Mouse (Mus musculus) midbrain, postnatal 0 days (tissue): ENCODE data around the gene Plac9b. TPM values are rescaled to one million over a fixed set of nuclear protein-coding genes. Genes with fewer than 3 reads are reported as not detected.
"Not testable (repeated sequence)": the region's sequence is repeated elsewhere in the genome, so short reads cannot be mapped to it uniquely, and the experiment has no call there.

Experiments
- ATAC-seq: fragments of 200-750 bp; cut with Nextera tagmentation; 2 replicates; pipeline ENCODE4 v1.8.0; 2017; ENCODE audit warnings: moderate number of reproducible peaks, mild to moderate bottlenecking, moderate TSS enrichment, moderate library complexity; ENCODE audit not compliant: low FRiP score
- DNase-seq: peaks from one replicate; pipeline ENCODE4 v3.0.0-alpha.2; 2015; ENCODE audit warnings: low spot score
- H3K27ac ChIP-seq: fragments of 300-500 bp; sonication (generic); 2 replicates; pipeline ENCODE4 v1.5.1; 2014; ENCODE audit warnings: low read depth, mild to moderate bottlenecking, low read length, mixed read lengths
- H3K27me3 ChIP-seq: fragments of 300-500 bp; sonication (generic); 2 replicates; pipeline ENCODE4 v1.6.1; 2014; ENCODE audit warnings: low read length, control low read depth, mixed read lengths; ENCODE audit not compliant: insufficient read depth
- H3K36me3 ChIP-seq: fragments of 300-500 bp; sonication (generic); 2 replicates; pipeline ENCODE4 v1.6.1; 2014; ENCODE audit warnings: low read length, control low read depth, mixed read lengths; ENCODE audit not compliant: insufficient read depth
- H3K4me1 ChIP-seq: fragments of 300-500 bp; sonication (generic); 2 replicates; pipeline ENCODE4 v1.6.1; 2014; ENCODE audit warnings: mild to moderate bottlenecking, control low read depth, antibody characterized with exemption, low read length, mixed read lengths; ENCODE audit not compliant: insufficient read depth
- H3K4me2 ChIP-seq: fragments of 300-500 bp; sonication (generic); 2 replicates; pipeline ENCODE4 v1.6.1; 2014; ENCODE audit warnings: low read depth, mild to moderate bottlenecking, low read length, mixed read lengths; ENCODE audit not compliant: poor library complexity, severe bottlenecking
- H3K4me3 ChIP-seq: fragments of 300-500 bp; sonication (generic); 2 replicates; pipeline ENCODE4 v1.5.1; 2014; ENCODE audit warnings: low read depth, mild to moderate bottlenecking, low read length, moderate library complexity
- H3K9ac ChIP-seq: fragments of 300-500 bp; sonication (generic); replicated peaks from 2 replicates; pipeline ENCODE4 v1.6.1; 2014; ENCODE audit warnings: mild to moderate bottlenecking, low read length, moderate library complexity, mixed read lengths; ENCODE audit not compliant: poor library complexity, severe bottlenecking
- H3K9me3 ChIP-seq: fragments of 300-500 bp; sonication (generic); 2 replicates; pipeline ENCODE4 v1.6.1; 2016; ENCODE audit warnings: low read length, control low read depth
- WGBS: fragments of 180-500 bp; shearing (Covaris S2); extraction: QIAGEN DNeasy Blood & Tissue Kit; methylation state at CpG from one replicate; pipeline ENCODE4 v1.1.7; 2014; 5-methylcytosine and 5-hydroxymethylcytosine counted together
- polyA plus RNA-seq: library from polyadenylated mRNA; unstranded; fragments of >200 nt; fragmentation: Nextera tagmentation; extraction: Ambion mirVana; gene quantifications from 2 replicates; pipeline ENCODE4 v1.2.1, GENCODE M21; 2015
- total RNA-seq: library from RNA; depleted of rRNA; stranded (reverse); fragments of >200 nt; gene quantifications from 2 replicates; pipeline ENCODE4 v1.2.3, GENCODE M21; 2014

Gene Plac9b
- total and polyA plus RNA-seq, 2 experiments from 2014 or later, result 8.7 to 12.2 TPM

- not testable (repeated sequence) for H3K9me3 ChIP-seq, DNase-seq, H3K4me1 ChIP-seq, H3K27me3 ChIP-seq, H3K9ac ChIP-seq, H3K36me3 ChIP-seq, H3K4me3 ChIP-seq, H3K27ac ChIP-seq, ATAC-seq, H3K4me2 ChIP-seq
- WGBS, result no CpG with 5 or more reads among the region's 6 CpGs
Measured at GRCm38 (mm10) chr14:26175028-26175427, 7.3 kb downstream of the Plac9b start.

GRCm38 (mm10) chr14:26173955-26174354 is 8.3 kb downstream of the Plac9b start:
- not testable (repeated sequence) for ATAC-seq, DNase-seq, H3K9me3 ChIP-seq, H3K4me2 ChIP-seq, H3K36me3 ChIP-seq, H3K4me1 ChIP-seq, H3K4me3 ChIP-seq, H3K27me3 ChIP-seq, H3K27ac ChIP-seq, H3K9ac ChIP-seq
- no CpG with 5 or more reads among the region's 3 CpGs for WGBS

GRCm38 (mm10) chr14:26165266-26165665 is 17.0 kb downstream of the Plac9b start:
- H3K4me3 ChIP-seq, H3K9ac ChIP-seq, DNase-seq, H3K9me3 ChIP-seq, H3K4me1 ChIP-seq, H3K4me2 ChIP-seq, H3K36me3 ChIP-seq, H3K27me3 ChIP-seq, H3K27ac ChIP-seq, ATAC-seq: not testable (repeated sequence)
- no CpG with 5 or more reads among the region's 12 CpGs for WGBS

DNA sequence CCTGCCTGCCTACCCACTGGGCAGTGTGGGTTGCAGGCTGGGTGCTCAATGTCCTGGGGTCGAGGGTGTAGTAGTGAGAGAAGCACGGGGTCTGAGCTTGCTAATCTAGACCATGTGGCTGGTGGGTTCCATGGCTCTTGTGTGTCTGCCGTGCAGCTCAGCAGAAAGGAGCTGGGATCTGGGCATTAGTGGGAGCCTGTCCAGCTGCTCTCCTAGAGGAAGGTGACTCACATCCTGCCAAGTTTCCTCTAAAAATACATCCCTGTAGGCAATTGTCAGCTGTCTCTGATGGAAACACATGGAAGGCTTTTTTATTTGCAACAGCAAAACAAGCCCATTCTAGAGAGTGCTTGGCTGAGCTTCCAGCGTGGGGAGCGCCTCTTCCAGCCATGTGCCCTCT is 19.9 kb downstream of the Plac9b start:
- WGBS, result no CpG with 5 or more reads among the region's 5 CpGs
- not testable (repeated sequence) for H3K27me3 ChIP-seq, H3K9me3 ChIP-seq, ATAC-seq, H3K9ac ChIP-seq, H3K4me2 ChIP-seq, H3K4me3 ChIP-seq, H3K36me3 ChIP-seq, H3K4me1 ChIP-seq, H3K27ac ChIP-seq, DNase-seq

GRCm38 (mm10) chr14:26161156-26161555 is 21.1 kb downstream of the Plac9b start:
- H3K36me3 ChIP-seq, H3K27me3 ChIP-seq, H3K4me1 ChIP-seq, H3K4me2 ChIP-seq, H3K27ac ChIP-seq, H3K9ac ChIP-seq, H3K9me3 ChIP-seq, ATAC-seq, H3K4me3 ChIP-seq, DNase-seq: not testable (repeated sequence)
- no CpG with 5 or more reads among the region's 9 CpGs for WGBS

DNA sequence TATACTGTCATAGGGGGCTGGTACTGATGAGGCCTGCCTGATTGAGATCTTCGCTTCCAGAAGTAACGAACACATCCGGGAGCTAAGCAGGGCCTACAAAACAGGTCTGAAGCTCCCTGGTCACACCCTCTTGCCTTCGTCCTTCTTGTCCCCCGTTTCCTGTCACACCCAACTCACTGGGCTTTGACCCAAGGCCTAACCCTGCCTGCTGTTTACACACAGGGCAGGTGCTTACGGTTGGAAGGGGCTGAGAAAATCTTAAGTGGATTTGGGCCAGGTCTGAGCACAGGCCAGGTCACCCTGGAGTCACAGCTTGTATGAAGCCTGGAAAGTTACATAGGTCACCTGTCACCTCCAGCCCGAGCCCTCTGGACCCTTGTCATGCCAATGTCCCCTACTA is 26.2 kb downstream of the Plac9b start:
- not testable (repeated sequence) for H3K27me3 ChIP-seq, DNase-seq, H3K36me3 ChIP-seq, H3K27ac ChIP-seq, H3K9ac ChIP-seq, ATAC-seq, H3K9me3 ChIP-seq, H3K4me2 ChIP-seq, H3K4me1 ChIP-seq, H3K4me3 ChIP-seq
- WGBS, result no CpG with 5 or more reads among the region's 7 CpGs

DNA sequence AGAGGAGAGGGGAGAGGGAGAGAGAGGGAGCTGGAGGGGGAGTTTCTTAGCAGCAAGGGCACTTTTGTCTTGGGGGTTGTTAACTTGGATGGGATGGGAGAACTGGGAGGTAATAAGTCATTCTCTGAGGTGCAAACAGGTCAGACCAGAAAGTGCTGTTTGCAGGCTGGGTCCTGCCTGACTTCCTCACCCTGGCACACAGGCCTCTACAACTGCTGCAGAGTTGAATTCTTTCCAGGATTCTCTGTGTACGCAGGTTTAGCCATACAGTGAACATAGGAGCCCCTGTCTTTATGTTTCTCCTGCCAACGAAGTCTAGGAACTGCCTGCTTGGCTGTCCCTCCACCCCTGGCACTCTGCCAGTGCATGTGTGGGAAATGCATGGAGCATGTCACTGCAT is 35.2 kb downstream of the Plac9b start:
- not testable (repeated sequence) for H3K27me3 ChIP-seq, ATAC-seq, H3K4me1 ChIP-seq, H3K4me3 ChIP-seq, H3K27ac ChIP-seq, H3K9ac ChIP-seq, H3K9me3 ChIP-seq, DNase-seq, H3K36me3 ChIP-seq, H3K4me2 ChIP-seq
- no CpG with 5 or more reads among the region's 2 CpGs for WGBS

- not testable (repeated sequence) for H3K4me1 ChIP-seq, H3K27me3 ChIP-seq, H3K4me2 ChIP-seq, H3K36me3 ChIP-seq, H3K4me3 ChIP-seq, DNase-seq, H3K9ac ChIP-seq, H3K27ac ChIP-seq, H3K9me3 ChIP-seq
- WGBS, result no CpG with 5 or more reads among the region's 7 CpGs
- peak; percentile 48; the same call in 1 of the 2 replicates for ATAC-seq
Measured at GRCm38 (mm10) chr14:26119095-26119494, 63.2 kb downstream of the Plac9b start.

DNA sequence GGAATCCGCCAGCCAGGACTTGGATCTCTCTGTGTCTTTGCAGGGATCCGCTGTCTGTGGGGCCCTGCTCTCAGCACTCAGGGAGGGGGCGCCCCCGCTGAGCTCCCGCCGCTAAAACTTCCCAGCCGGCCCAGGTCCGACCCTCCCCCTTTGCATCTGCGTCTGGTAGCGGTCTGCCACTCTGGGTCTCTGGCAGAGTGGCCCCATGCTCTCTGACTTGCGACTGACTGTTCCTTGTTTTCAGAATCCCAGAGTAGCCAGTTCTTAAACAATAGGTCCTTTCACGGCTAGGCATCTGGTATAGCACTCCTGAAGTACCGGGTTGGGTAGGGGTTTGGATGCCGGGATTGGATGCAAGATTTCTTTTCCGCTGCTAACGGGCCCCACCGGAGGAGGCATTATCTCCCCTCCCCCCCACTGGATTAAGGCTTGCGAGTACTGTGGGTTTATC is 63.7 kb downstream of the Plac9b start:
- H3K4me1 ChIP-seq, H3K9ac ChIP-seq: not testable (repeated sequence)
- WGBS, result no CpG with 5 or more reads among the region's 18 CpGs

More for the DNA sequence above, 63.7 kb downstream of the Plac9b start:
- ATAC-seq, result peak; percentile 93
- not testable (repeated sequence) for H3K27me3 ChIP-seq, H3K9me3 ChIP-seq, DNase-seq, H3K4me2 ChIP-seq, H3K4me3 ChIP-seq, H3K27ac ChIP-seq, H3K36me3 ChIP-seq
